Mouse (Mus musculus) kidney, adult 2 months (tissue): ENCODE measurements at regions not wholly inside any gene's neighbourhood (a gene's known extent, or its start where the extent isn't known, plus 50 kb on each side); places are given as distances from the start of the nearest gene placed in this dataset.

Source experiments
- CTCF ChIP-seq: fragments of 200-500 bp; conservative IDR thresholded peaks from 2 replicates; pipeline ENCODE4 v1.5.1; 2011; ENCODE audit warnings: low read depth, mild to moderate bottlenecking, control low read depth, low read length, moderate library complexity, mixed read lengths; ENCODE audit not compliant: insufficient read depth, insufficient read length
- POLR2A ChIP-seq: fragments of 200-500 bp; IDR thresholded peaks from one replicate; pipeline ENCODE4 v1.6.1; 2011; ENCODE audit warnings: low read depth, low read length, control low read depth

DNA sequence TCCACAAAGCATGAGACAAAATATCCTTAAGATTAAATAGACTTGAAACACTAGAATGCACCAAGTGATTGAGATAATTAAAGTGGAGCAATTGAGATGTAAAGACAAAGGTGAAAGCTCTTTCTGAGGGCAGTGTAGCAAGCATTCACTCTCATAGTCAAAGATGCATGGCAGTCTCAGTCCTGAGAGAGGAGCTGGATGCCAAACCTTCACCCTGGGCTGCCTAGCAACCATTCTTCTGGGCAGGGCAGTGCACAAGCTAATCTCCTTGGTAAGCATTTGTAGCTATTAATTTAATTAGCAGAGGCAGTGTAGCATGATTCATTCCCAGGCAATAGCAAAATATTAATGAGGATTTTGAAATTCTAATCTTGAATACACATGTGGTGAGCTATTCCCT is 1166.0 kb downstream of the D3Ertd751e start:
- TF ChIP-seq CTCF, result no peak
- TF ChIP-seq POLR2A, result no peak
